Mouse (Mus musculus): Measurements from ENCODE around the gene Osbpl3.

Osbpl3 gene

DNA sequence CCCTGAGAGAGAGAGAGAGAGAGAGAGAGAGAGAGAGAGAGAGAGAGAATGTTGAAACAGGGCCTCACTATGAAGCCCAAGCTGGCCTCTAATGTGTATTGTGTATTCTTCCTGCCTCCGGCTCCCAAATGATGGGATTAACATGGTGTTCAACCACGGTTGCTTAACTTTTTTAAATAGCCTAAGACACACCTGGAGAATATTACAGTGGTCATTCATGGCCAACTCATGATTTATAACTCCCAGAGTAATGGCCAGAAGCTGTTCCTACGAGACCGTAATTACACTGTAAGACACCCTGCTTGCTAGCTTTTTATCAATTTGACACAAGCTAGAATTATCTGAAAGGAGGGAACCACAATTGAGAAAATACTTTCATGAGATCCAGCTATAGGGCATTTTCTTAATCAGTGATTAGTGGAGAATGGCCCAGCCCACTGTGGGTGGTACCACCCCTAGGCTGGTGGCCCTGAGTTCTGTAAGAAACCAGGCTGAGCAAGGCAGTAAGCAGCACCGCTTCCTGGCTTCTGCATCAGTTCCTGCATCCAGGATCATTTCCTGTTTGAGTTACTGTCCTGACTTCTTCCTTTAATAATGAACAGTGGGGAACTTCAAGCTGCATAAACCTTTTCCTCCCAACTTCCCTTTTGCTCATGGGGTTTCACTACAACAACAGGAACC, 115.6 kb downstream of the Osbpl3 start:
- no peak for DNase-seq (ENCODE audit: inconsistent age in 2 of 2, low spot score in 1 of 2)

DNA sequence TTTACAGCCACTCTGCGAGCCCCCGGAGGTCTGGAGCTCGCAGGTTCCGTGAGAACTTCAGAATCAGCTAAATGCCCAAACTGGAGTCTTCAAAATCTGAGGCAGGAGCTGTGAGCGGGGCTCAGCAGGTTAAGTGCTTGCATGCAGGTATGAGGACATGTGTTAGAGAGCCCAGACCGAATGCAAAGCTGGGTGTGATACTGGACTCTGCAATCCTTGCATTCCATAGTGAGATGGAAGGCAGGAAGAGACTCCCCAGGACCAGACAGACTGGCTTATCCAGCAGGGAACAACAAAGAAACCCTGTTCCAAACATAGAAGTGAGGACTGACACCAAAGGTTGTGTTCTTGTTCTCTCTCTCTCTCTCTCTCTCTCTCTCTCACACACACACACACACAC, 118.6 kb downstream of the Osbpl3 start:
- DNase-seq (ENCODE audit: inconsistent age in 2 of 2, low spot score in 1 of 2) = no peak

DNA sequence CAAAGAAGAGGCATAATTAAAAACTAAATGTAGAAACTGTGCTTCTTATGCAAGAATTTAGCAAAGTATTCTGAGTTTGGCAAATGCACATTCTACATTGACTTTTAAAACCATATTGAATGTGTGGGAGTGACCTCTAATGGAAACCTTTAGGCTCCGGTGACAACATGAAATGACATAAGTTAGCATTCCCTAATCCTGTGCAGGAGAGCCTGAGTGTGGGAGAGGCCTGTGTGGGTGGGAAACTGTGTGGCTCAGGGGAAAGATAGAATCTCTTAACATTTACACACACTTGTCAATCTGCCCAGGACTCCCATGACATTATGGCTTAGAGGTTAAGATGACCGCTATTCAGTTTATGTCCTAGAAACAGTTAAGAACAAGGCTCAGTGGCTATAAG, 119.6 kb downstream of the Osbpl3 start:
- no peak for DNase-seq (ENCODE audit: inconsistent age in 2 of 2, low spot score in 1 of 2)

DNA sequence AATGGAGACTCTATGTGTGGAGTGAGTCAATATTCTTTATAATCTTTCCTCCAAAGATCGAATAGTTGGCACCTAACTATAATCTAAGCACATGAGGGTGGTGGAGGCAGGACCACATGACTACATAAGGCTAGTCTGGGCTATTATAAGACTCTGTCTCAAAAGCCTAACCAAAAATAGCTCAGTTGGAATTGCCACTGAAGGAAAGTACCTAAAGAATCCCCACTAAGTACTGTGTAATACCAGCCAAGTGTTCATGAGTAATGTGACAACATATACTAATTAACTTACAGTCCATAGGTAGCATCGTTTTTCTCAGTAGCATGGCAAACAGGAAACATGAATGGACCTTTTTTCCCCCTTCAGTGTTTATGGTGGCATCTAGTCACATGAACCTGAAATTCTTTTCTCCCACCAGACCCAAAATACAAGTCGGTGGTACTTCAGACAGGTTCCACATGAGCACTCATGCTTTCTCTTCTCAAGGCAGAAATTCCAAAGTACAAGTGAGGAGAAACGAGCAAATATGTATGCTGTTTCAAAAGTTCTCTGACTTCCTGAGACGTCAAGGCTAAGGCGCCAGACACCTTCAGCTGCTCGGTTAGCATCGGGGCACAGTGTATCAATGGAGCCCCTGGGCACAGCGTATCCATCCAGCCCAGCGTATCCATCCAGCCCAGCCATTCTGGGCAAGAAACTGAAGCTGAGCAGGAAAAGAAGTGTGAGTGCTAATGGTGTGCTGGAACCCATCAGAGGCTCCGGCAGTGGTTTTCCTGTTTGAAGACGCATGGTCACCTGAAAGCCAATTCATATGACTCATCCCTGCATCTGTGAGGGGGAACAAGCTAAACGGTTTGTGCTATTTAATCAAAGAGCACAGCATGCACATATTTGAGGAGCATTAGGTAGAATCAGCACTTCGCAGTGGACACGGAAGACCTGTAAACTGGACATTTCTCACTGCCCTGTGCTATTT, 120.9 kb downstream of the Osbpl3 start:
- no peak for DNase-seq (ENCODE audit: inconsistent age in 2 of 2, low spot score in 1 of 2)

DNA sequence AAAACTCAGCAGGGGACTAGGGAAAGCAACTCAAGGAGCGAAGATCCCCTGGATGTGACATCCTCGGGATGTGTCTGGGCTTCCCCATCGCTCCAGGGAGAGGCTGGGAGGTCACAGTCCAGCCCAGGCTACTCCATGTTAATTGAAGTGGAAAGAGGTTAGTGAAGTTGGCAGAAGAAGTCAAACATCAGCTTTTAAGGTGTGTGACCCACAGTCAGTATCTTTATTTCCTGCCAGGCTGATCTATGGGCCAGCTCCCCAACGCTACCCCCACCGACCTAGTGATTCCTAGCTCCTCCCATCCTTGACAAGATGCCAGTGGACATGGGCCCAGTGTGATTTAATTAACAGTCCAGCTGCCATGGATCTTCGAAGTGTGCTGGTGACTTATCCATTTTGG, 122.7 kb downstream of the Osbpl3 start:
- DNase-seq (ENCODE audit: inconsistent age in 2 of 2, low spot score in 1 of 2) = no peak

DNA sequence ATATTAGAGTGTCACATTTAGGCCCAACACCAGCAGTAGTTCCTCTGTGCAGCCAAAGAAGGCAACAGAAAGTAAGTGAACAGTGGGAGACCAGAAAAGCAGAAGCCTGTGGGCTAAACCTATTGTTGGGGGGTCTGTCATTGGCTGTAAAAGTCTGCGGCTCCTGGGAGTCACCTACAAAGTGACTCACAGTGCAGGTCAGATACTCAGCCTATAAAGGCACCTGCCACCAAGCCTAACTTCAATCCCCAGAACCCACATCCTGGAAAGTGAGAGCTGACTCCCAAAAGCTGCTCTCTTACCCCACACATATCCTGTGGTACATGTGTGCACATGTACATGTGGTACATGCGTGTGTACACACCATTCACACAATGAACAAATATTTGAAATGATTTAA, 124.5 kb downstream of the Osbpl3 start:
- no peak for DNase-seq (ENCODE audit: inconsistent age in 2 of 2, low spot score in 1 of 2)

DNA sequence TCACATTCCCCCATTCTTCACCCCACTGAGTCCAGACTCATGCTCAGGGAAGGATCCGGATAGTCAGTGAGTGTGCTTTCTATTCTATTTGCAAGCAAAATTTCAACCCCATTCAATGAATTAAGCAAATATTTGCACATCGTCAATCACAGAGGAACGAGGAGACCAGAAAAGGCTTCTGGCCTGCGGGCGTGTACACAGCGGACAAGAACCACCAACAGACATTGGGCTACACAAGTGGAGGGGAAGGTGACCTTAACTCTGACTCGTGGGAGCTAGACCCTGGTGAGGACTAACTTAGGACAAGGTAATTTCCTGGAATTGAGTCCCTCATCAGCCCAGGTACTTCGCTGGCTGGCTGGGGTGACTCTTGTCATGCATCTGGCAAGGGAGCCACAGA, 126.6 kb downstream of the Osbpl3 start:
- DNase-seq (ENCODE audit: inconsistent age in 2 of 2, low spot score in 1 of 2) = no peak

DNA sequence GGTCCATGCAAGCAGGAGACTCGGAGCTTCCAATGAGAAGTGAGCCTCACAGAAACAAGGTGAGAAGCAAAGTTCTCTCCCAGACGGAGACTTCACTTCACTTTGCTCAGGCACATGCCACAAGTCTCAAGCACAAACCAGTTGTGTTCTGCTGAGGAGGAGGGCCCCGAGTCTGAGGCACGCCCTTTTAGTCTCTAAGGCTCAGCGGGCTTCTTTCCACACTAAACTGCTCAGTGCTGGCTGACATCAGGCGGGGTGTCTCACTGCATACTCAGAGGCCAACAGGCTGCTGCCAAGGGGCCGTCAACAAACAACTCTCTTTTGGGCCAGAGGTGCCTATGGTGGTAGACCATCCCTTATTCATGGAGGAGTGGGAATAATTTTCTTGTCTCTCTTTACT, 127.1 kb downstream of the Osbpl3 start:
- no peak for DNase-seq (ENCODE audit: inconsistent age in 2 of 2, low spot score in 1 of 2)

DNA sequence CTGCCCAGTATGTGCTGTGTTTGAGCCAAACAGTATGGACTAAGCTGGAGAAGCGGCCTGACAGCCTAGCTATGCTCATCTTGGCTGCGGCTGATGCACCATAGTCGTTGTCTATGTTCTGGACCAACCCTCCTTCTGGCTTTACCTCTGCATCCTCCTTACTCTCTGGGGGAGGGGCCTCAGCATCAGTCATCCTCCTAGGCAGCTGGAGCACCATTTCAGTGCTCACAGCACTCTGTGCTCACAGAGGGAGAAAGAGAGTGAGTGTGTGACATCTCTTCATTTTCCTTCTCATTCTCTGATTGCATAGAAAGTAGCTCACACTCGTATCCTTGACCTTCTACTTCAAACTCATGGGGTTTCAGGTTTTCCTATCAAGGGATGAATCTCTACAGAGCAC, 129.8 kb downstream of the Osbpl3 start:
- DNase-seq (ENCODE audit: inconsistent age in 2 of 2, low spot score in 1 of 2) = peak in 1 of 2 experiments; percentile 42

DNA sequence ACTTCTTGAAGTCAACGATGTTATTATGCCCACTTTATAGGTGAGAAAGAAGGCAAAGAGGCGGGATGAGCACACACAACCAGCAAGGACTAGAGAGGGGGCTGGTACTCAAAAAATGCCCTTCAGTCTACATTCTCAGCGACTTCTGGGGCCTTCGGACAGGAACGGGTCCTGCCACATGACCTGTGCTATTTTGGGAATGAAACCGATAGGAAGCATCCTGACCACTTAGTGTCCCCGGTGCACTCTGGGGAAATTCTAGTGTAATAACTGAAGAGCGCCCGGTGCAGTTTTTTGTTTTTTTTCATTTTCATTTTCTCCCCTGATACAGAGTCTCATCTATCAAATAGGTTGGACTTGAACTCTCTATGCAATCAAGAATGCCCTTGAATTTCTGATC, 130.5 kb downstream of the Osbpl3 start:
- no peak for DNase-seq (ENCODE audit: inconsistent age in 2 of 2, low spot score in 1 of 2)

DNA sequence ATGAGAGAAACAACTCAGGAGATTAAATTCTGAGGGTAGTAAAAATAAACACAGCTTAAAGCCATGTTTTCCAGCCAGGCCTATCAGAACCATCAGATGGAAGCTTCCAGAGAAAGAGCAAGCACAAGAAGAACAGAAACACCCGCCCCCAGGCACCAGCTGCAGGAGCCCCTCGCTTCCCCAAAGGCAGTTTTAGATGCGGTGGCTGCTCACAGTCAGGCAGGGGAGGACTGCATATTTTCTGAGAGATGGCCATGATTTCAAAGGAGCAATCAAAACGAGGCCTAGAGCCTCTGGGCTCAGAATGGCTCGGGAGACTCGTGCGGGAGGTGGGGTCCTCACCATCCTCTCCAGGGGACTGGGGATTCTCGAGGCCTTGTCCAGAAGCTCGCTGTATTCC, 133.4 kb downstream of the Osbpl3 start:
- no peak for DNase-seq (ENCODE audit: inconsistent age in 2 of 2, low spot score in 1 of 2)

DNA sequence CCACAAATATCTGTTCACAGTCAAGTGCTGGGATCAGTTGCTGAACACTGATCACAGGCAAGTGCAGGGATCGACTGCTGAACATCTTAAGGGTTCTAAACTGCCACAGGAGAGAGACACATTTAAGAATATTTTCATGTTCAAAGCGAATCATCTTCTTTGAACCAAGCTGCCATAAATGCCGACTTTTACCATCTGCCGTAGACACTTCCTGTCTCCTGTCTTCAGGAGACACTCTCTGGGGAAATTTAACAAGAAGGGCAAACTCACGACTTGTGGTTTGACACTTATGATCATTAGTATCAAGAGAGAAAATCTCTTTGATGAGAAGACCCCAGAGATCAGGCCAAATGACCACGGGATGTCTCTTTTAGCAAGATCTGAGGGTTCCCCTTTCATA, 134.3 kb downstream of the Osbpl3 start:
- no peak for DNase-seq (ENCODE audit: inconsistent age in 2 of 2, low spot score in 1 of 2)

DNA sequence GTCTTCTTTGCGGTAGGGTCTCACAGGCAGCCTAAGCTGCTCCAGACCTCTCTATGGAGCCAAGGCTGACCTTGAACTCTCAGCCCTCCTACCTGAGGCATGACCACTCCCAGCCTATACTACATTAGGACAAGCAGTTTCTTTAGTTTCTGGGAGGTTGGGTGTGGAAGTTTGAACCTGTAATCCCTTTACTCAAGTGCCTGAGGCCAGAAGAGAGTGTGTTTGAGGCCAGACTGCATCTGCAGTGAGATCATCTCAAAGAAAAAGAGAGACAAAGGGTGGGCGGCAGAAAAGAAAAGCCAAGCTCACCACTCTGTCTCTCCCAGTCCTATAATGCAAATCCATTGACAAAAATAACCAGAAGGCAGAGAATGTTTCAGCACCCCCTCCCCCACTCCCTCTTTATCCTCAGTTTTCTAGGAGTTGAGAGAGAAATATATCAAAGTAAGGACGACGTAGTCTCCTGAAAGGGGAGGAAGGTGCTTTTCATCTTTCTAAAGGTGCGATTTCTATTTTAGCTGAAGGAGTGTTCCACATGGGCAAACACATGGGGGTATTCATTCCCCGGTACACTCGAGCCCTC, 137.3 kb downstream of the Osbpl3 start:
- DNase-seq (ENCODE audit: inconsistent age in 2 of 2, low spot score in 1 of 2) = no peak

DNA sequence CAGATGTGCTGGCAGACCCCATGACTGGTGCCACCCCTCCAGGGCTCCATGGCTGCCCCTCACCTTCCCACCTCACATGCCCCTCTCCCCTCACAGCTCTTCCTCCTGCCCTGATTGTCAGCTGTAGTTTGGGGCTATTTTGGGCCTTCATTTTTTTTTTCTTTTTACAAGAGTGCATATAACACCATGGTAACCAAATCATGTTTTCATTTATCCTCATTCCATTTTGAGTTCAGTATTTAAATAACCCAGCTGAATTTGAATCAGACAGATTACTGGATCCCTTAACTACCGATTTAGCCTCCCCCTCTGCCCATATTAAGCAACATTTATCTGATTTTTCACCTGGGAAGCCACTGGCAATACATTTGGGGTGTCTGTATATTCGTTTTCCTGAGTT, 137.9 kb downstream of the Osbpl3 start:
- no peak for DNase-seq (ENCODE audit: inconsistent age in 2 of 2, low spot score in 1 of 2)

DNA sequence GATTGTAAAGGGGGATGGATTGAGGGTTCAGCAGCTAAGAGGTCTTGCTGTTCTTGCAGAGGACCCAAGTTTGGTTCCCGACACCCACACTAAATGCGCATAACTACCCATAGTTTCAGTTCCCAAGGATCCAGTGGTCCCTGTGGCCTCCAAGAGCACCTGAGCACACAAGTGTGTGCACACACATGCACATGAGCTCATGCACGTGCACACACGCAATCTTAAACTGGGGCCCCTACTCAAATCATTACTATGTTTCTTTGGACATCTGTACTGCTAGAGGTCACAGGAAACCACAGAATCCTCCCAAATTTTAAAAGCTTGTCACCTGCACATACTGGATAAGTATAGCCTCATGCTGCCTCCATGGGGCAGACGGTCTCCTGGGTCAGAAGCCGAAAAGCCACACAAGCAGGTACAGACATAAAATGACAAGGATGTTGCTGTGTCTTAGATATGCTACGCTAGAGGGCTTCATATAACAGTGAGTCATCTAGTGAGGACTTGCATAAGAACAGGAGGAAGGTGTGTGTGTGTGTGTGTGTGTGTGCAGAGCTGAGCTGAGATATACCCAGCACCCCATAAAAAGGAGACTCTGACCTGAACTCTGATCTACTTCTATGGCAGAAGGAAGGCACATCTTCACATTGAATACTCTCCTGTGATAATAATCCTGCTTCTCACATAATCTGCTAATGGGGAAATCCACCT, 139.1 kb downstream of the Osbpl3 start:
- DNase-seq (ENCODE audit: inconsistent age in 2 of 2, low spot score in 1 of 2) = no peak

DNA sequence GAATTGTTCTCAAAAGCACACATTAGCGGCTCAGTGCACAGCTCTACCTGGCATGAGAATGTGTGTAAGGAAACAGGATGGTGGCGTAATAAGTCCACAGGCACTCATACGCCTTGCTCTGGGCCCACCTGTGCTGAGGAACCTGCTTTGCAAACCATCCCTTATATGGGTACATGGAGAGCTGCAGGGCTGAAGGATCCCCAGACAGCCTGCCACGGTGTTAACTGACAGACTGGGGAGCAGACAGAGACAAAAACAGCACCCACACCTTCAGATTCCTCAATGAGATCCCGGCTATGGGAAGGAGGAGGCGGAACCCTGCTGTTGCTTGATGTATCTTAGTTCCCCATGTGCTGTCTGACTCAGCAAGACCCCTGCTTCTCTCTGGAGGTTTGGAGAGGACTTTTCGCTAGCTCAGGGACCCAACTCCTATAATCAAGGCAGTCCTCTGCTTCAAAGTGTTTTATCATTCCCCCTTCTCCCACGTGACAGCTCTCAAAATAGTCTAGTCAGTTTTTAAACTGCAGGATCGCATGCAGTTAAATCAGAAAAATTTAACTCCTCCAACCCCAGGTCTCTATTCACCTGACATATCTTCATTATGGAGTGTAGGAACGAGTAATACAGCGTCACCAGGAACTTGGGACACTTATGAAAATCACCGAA, 141.5 kb downstream of the Osbpl3 start:
- no peak for DNase-seq (ENCODE audit: inconsistent age in 2 of 2, low spot score in 1 of 2)

DNA sequence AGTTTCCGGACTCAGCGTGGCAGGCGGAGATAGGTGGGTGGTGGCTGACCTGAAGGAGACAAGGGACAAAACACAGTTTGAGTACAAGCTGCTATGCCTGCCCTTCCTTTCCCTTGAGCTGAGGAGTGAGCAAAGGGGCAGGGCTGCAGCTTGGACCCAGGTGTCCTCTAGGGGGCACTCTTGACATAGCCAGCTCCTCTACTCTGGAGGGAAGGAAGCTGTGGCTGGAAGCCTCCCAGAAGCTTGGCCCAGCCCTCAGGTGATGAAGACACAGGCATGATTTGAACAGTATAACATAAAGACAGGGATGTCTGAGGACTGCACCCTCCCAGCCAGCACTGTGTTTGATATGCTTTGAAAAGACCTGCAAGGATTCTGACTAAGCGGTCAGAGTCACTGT, 143.4 kb downstream of the Osbpl3 start:
- DNase-seq (ENCODE audit: inconsistent age in 2 of 2, low spot score in 1 of 2) = peak; percentile 74 to 92

DNA sequence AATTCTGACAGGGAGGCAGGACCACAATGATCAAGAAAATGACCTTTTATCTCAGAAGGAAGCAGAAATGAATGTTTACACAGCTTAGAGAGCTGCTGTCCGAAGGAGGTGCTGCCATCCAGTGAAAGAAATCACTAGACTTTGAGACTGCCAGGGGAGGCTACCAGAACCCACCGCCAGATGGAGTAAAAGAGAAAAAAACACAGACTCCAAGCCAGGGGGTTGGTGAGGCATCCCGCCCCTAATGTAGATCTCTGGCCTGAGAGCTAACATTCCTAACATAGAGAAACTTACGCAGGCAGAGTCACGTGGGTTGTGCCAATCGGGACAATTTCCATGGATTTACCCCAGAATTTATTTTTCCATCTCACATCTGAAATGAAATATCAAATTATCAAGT, 147.0 kb downstream of the Osbpl3 start:
- no peak for DNase-seq (ENCODE audit: inconsistent age in 2 of 2, low spot score in 1 of 2)

DNA sequence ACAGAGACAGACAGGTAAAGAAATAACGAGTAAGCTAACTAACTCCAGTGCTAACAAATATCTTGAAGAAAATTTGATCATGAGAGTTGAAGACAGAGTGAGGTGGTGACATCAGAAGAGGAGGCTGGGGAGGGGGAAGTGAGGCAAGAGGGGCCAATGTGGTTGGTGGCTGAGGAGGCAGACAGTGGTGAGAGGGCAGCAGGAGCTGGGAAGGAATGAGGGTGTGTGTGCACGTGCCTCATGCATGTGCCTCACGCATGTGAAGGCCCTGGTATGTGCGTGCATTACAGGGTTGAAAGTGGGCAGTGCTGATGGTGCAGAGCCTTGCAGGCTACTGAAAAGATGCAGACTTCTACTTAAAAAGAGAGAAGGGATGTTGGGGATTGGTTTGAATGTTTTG, 149.4 kb downstream of the Osbpl3 start:
- DNase-seq (ENCODE audit: inconsistent age in 2 of 2, low spot score in 1 of 2) = no peak

DNA sequence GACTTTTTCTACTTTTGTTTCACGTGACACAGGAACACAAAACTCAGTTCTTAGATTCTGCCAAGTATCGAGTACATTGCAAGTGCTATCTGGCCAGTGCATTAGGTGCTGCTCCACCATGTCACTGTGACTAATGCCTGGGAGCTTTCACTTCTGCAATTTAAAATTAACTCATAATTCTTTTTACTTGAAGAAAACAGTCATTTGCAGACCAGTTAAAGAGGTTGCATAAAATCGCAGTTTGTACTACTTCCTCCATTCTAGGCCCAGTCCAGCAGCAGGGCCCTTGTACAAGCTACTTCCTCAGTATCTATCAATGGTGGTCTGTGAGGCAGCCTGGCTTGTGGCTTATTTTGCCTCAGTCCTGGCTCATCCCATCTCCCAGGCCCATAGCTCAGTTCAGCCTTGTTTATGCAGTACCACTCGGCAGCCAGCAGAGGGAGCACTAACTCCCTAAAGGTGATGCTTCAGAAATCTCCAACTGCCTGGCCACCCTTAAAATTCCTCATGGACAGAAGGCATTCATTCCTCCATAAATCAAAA, 151.0 kb downstream of the Osbpl3 start:
- peak; percentile 72 to 89 for DNase-seq (ENCODE audit: inconsistent age in 2 of 2, low spot score in 1 of 2)

DNA sequence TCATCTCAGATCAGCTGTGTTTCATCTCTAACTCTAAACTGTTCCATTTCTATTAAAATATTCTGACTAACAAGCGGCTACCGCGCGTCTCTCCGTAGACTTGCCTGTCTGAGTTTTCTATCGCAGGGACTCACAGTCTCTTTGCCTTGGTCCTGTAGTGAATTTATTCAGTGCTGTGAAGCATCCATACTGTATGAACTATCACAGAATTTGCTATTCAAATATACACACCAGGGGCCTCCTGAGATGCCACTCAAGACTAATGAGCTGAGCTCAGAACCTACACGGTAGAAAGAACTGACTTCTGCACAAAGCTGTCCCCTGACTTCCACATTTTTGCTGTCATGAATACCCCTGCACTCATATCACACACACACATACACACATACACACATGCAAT, 154.9 kb downstream of the Osbpl3 start:
- DNase-seq (ENCODE audit: inconsistent age in 2 of 2, low spot score in 1 of 2) = no peak
